Mouse (Mus musculus): ENCODE results near the gene Pycr2. TPM values are rescaled to one million over a fixed set of nuclear protein-coding genes. Genes with fewer than 3 reads are reported as not detected.

Gene Pycr2
- polyA plus RNA-seq, 1 experiment: 8.6 TPM

DNA sequence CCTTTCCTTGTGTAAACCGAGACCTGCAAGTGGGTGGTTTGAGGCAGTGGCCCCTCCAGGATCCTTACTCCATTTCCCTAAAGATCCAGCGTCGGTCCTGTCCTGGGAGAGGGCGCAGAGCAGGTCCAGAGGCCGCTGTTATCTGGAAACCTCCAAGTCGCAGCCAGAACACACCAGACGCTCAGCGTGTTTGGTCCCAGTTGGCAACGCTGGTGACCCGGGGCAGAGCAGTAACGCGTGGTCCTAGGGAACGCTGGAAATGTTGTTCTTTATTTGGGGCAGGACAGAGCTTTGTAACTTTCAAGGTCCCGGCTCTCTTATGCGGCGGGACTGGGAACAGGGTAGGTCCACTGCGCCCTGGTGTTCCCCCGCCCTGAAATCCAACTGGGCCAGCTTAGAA, 37.6 kb downstream of the Pycr2 start:
- H3K27me3 ChIP-seq (ENCODE audit: control insufficient read depth, insufficient read depth, low read length): no peaks in the 10 kb centered on the region
- H3K27ac ChIP-seq (ENCODE audit: control insufficient read depth, insufficient read depth, low read depth, low read length): peak overlapping the region; percentile 80
- TF ChIP-seq CTCF (IDR thresholded peaks at IDR 0.05; ENCODE audit: control insufficient read depth, insufficient read depth, insufficient replicate concordance, low read depth, low read length): no peak
- no peak for TF ChIP-seq POLR2A (IDR thresholded peaks at IDR 0.05; ENCODE audit: control insufficient read depth, low read depth, low read length)
- peak overlapping the region; percentile 79 for H3K4me3 ChIP-seq (ENCODE audit: control insufficient read depth, low read depth, low read length)
- no peaks in the 10 kb centered on the region for H3K36me3 ChIP-seq (ENCODE audit: control insufficient read depth, insufficient read depth, low read length)
- H3K4me1 ChIP-seq (ENCODE audit: control insufficient read depth, insufficient read depth, low read length): peaks cover 11% of the 10 kb centered on the region

DNA sequence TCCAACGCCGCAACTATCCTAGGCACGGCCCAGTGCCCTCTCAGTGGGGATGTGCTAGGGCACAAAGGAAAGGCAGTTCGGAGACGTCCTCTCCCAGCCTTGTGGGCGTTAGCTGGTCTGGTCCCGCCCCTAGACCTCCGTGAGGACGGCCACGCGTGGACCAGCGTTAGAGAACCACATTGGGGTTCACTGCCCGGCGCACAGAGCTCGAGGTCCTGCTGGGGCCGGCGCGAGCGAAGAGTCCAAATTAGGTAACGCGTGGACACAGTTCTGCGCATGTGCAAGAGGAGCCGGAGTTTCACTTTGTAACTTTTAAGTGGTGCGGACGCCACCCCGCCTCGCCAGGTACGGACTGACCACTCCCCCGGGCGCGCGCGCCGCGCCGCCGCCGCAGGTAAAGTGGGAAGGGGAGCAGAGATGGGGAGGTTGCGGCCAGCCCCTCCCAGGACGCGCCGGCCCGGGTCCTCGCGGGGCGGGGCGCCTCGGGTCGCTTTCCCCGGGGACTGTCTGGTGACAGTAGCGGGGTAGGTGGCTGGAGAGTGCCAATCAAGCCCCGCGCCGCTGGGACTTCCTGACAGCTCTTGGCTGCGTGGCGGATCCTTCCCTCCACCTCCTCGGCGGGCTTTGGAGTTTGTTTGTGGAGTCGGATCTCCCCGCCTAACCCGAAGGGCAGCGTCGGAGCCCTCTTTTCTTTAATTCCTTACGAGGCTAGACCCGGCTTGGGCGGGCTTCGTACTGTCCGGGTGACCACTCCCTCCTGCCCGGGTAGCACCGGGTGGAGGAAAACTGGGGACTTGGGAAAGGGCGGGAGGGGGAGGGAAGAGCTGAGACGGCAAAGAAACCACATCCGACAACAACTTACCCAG, 38.3 kb downstream of the Pycr2 start, which contains the start of gene Tmem63a:
Gene Tmem63a, plus strand, starts transcription at position 179 of the 866 bp plus-strand sequence.
- H3K27ac ChIP-seq (ENCODE audit: control insufficient read depth, insufficient read depth, low read depth, low read length): peak within 1 kb of the TSS; percentile 80
- H3K27me3 ChIP-seq (ENCODE audit: control insufficient read depth, insufficient read depth, low read length): no peaks in the 10 kb centered on the region
- no peak for TF ChIP-seq CTCF (IDR thresholded peaks at IDR 0.05; ENCODE audit: control insufficient read depth, insufficient read depth, insufficient replicate concordance, low read depth, low read length)
- TF ChIP-seq POLR2A (IDR thresholded peaks at IDR 0.05; ENCODE audit: control insufficient read depth, low read depth, low read length): peak; percentile 10; the same call in 1 of the 2 replicates
- no peaks in the 10 kb centered on the region for H3K36me3 ChIP-seq (ENCODE audit: control insufficient read depth, insufficient read depth, low read length)
- H3K4me1 ChIP-seq (ENCODE audit: control insufficient read depth, insufficient read depth, low read length): peaks cover 7% of the 10 kb centered on the region
- H3K4me3 ChIP-seq (ENCODE audit: control insufficient read depth, low read depth, low read length): peak within 1 kb of the TSS; percentile 79

DNA sequence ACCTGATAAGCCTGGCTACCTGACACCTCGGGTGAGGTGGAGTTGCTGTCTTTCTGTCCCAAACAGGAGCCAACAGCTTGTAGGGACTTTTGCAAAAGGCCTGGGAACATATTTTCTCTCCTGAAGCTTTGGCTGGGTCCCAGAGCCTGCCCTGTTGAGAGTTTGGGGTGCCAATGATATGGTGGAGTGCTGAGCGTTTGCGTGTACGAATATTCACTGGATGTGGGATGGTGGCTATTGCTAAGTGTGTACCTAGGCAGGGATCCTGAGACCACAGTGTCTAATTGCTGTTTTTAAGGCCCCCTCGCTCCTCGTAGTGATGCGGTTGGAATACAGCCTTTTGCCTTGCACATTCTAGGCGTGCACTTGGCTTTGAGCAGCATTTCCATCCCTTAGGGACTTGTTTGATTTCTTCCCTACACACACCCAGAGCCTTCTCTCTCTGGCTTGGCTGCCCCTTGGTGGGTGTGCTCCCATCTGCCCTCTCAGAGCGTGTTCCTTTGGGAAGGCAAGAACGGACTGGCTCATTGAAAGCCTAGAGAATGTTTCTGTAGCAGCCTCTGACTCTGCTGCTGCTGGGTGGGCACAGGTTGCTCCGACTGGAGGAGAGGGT, 39.0 kb downstream of the Pycr2 start:
- no peaks in the 10 kb centered on the region for H3K27me3 ChIP-seq (ENCODE audit: control insufficient read depth, insufficient read depth, low read length)
- no peak for TF ChIP-seq POLR2A (IDR thresholded peaks at IDR 0.05; ENCODE audit: control insufficient read depth, low read depth, low read length)
- H3K4me3 ChIP-seq (ENCODE audit: control insufficient read depth, low read depth, low read length): peak overlapping the region; percentile 79
- peaks cover 7% of the 10 kb centered on the region for H3K4me1 ChIP-seq (ENCODE audit: control insufficient read depth, insufficient read depth, low read length)
- no peaks in the 10 kb centered on the region for H3K36me3 ChIP-seq (ENCODE audit: control insufficient read depth, insufficient read depth, low read length)
- no peak overlapping the region; the same call in 1 of the 2 replicates for H3K27ac ChIP-seq (ENCODE audit: control insufficient read depth, insufficient read depth, low read depth, low read length)

DNA sequence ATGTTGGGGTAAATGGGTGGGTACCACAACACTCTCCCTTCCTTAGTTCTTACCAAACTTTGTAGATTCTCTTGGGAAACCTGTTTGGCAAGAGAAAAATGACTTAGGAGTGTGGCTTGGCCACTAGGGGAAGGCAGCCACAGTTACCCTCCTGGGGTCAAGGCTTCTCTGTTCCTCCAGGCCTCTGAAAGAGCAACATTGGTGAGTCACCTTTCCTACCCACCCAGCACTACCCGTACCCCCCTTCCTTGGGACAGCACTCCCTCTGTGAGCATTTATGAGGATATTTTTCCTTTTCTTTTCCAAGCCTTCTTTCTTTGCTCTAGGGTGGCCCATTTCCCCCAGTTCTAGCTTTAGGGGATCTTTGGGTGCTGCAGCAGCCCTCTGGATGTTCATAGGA, 39.8 kb downstream of the Pycr2 start:
- no peaks in the 10 kb centered on the region for H3K27me3 ChIP-seq (ENCODE audit: control insufficient read depth, insufficient read depth, low read length)
- H3K4me1 ChIP-seq (ENCODE audit: control insufficient read depth, insufficient read depth, low read length): peaks cover 7% of the 10 kb centered on the region
- TF ChIP-seq CTCF (IDR thresholded peaks at IDR 0.05; ENCODE audit: control insufficient read depth, insufficient read depth, insufficient replicate concordance, low read depth, low read length): no peak
- TF ChIP-seq POLR2A (IDR thresholded peaks at IDR 0.05; ENCODE audit: control insufficient read depth, low read depth, low read length): no peak
- no peak overlapping the region for H3K27ac ChIP-seq (ENCODE audit: control insufficient read depth, insufficient read depth, low read depth, low read length)
- no peak overlapping the region for H3K4me3 ChIP-seq (ENCODE audit: control insufficient read depth, low read depth, low read length)
- no peaks in the 10 kb centered on the region for H3K36me3 ChIP-seq (ENCODE audit: control insufficient read depth, insufficient read depth, low read length)

DNA sequence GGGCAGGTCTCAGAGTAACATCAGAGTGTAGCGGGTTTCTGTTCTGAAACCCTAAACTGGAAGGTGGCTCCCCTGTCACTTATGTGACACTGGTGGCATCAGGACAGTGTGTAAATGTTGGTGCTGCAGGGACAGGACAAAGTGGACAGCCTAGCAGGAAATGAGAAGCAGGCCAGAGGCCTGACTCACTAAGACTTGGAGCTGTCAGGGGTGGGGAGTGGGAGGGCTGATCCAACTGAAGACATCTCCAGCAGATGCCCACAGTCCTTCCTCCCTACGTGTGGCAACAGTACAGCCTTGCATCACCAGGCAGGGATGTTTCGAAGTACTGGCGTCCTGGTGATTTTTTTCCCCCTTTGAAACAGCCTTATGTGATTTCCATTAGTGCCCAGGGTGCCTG, 40.5 kb downstream of the Pycr2 start:
- Histone ChIP-seq H3K27ac (ENCODE audit: control insufficient read depth, insufficient read depth, low read depth, low read length) (no peak overlapping the region), H3K4me1 (ENCODE audit: control insufficient read depth, insufficient read depth, low read length) (peaks cover 7% of the 10 kb centered on the region), H3K27me3 (ENCODE audit: control insufficient read depth, insufficient read depth, low read length) (no peaks in the 10 kb centered on the region), H3K4me3 (ENCODE audit: control insufficient read depth, low read depth, low read length) (no peak overlapping the region), H3K36me3 (ENCODE audit: control insufficient read depth, insufficient read depth, low read length) (no peaks in the 10 kb centered on the region)
- TF ChIP-seq POLR2A (IDR thresholded peaks at IDR 0.05; ENCODE audit: control insufficient read depth, low read depth, low read length) (no peak), CTCF (IDR thresholded peaks at IDR 0.05; ENCODE audit: control insufficient read depth, insufficient read depth, insufficient replicate concordance, low read depth, low read length) (no peak)

DNA sequence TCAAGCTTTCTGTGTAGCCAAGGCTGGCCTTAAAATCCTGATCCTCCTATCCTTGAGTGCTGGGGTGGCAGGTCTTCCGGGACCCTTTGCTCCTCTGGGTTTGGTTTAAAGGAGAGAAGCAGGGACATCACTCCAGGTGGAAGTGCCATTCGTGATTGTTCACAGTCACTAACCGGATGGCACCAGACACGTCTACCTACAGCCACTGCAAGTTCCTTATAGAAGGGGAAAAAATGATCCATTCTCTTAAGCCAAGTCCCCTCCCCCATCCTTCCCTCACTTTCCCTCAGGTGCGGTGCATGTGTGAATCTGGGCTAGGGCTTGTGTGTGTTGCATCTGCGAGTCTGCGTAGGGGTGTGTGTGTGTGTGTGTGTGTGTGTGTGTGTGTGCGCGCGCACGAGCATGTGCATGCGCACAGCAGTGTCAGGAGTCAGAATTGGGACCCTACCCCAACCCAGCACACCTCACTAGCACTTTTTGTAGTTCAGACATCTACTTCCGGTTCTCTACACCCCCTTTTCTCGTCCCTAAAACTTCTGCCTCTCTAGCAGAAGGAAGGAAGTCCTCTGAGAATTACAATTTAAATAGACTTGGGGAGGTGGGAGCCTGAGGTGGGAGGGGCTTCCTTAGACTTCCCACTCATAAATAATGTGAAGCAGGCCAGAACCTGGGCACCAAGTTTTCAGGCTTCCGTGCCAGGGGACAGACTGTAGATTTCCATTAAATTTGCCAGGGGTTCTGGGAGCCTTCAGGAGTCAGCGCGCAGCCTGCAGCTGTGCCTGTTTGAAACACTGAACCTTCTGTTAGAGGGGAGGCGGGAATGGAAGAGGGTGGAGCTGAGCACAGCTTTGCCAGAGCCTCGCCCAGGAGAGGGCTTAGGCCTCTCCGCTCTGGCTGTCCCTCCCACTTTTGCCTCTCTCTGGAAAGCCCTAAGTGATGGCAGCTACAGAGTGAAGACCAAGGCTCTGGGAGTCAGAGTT, 41.2 kb downstream of the Pycr2 start:
- Histone ChIP-seq H3K27me3 (ENCODE audit: control insufficient read depth, insufficient read depth, low read length) (no peaks in the 10 kb centered on the region), H3K27ac (ENCODE audit: control insufficient read depth, insufficient read depth, low read depth, low read length) (no peak overlapping the region), H3K4me3 (ENCODE audit: control insufficient read depth, low read depth, low read length) (no peak overlapping the region), H3K36me3 (ENCODE audit: control insufficient read depth, insufficient read depth, low read length) (no peaks in the 10 kb centered on the region), H3K4me1 (ENCODE audit: control insufficient read depth, insufficient read depth, low read length) (peaks cover 7% of the 10 kb centered on the region)
- no peak for TF ChIP-seq CTCF (IDR thresholded peaks at IDR 0.05; ENCODE audit: control insufficient read depth, insufficient read depth, insufficient replicate concordance, low read depth, low read length)
- no peak for TF ChIP-seq POLR2A (IDR thresholded peaks at IDR 0.05; ENCODE audit: control insufficient read depth, low read depth, low read length)

Data from testis, adult 2 months (tissue).